Mouse (Mus musculus) cortical plate, adult 2 months (tissue): ENCODE measurements around the gene Efemp2.

ENCODE experiments used
- CTCF ChIP-seq: fragments of 200-500 bp; IDR thresholded peaks from 2 replicates; pipeline ENCODE4 v1.5.1; 2011; ENCODE audit warnings: mild to moderate bottlenecking, control low read depth, low read length; ENCODE audit not compliant: insufficient read depth; ENCODE audit errors: extremely low read depth
- POLR2A ChIP-seq: fragments of 200-500 bp; IDR thresholded peaks from 2 replicates; pipeline ENCODE4 v1.6.1; 2011; ENCODE audit warnings: mild to moderate bottlenecking, low read length, control low read depth; ENCODE audit not compliant: insufficient read depth; ENCODE audit errors: extremely low read depth

DNA sequence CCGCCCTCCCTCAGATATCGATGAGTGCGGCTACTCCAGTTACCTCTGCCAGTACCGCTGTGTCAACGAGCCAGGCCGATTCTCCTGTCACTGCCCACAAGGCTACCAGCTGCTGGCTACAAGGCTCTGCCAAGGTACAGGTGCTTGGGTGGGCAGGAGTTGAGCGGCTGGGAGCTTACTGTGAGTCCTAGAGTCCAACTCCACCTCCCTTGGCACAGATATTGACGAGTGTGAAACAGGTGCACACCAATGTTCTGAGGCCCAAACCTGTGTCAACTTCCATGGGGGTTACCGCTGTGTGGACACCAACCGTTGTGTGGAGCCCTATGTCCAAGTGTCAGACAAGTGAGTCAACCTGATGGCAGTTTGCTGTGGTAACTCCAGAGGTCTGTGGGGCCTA lies 6.3 kb downstream of the Efemp2 start:
- TF ChIP-seq CTCF (no peak), POLR2A (no peak)
